Mouse (Mus musculus): ENCODE data around the gene Ptpn14. TPM values are rescaled to one million over a fixed set of nuclear protein-coding genes. Genes with fewer than 3 reads are reported as not detected.

Ptpn14 gene
- polyA plus RNA-seq, 1 experiment from 2014 or later, result 10.7 TPM

DNA sequence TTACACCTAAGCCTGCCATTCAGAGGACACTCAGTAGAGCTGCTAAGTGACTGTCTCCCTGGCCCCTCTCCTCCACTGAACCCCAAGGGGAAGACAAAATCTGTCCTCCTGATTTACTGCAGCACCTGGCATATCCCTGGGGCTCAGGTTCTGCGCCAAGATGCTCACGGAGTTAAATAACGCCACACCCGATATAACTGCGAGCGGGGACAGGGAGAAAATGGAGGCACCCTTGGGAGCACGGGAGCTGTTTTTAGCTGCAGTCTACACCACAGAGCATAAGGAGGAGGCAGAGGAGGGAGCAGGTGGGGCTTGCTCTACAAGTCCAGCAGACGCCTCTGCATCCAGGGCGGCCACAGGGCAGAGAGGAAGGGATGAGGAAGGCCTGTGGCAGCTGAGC, 174.3 kb downstream of the Ptpn14 start:
- H3K4me1 ChIP-seq, result no peaks in the 10 kb centered on the region; the same call in 1 of the 2 replicates
- H3K4me3 ChIP-seq (replicated peaks), result no peak overlapping the region
- 73% methylated on average over 9 of the region's 9 CpGs for WGBS
- no peak overlapping the region for H3K9ac ChIP-seq
- no peak overlapping the region for H3K27ac ChIP-seq (replicated peaks)
- no peaks in the 10 kb centered on the region for H3K9me3 ChIP-seq (replicated peaks)
- H3K27me3 ChIP-seq, result no peaks in the 10 kb centered on the region
- H3K4me2 ChIP-seq (replicated peaks), result no peak overlapping the region
- 0 out of 2 replicates have a peak, but pooled peaks have one; percentile 29 for ATAC-seq (ENCODE audit: insufficient number of reproducible peaks, low FRiP score, low TSS enrichment, low read depth)
- H3K36me3 ChIP-seq, result peaks cover 9% of the 10 kb centered on the region; the same call in 1 of the 2 replicates

DNA sequence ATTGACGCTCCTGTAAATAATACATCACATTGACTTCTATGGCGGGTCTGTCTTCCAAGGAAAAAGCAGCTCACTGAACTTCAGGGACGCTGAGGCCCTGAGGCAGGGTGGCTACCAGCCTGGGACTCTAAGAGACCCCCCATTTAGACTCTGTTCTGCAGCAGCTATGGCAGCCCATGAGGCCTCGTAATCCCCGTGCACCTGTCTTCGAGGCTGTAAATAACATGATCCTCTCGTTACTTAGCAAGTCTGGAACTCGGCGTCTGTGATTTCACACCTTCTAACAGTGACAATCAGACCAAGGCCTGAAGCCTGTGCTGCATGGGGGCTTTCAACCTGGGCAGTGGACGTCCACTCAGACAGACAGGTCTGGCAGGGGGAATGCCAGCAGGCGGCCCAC, 175.1 kb downstream of the Ptpn14 start:
- H3K36me3 ChIP-seq, result peaks cover 9% of the 10 kb centered on the region; the same call in 1 of the 2 replicates
- ATAC-seq (ENCODE audit: insufficient number of reproducible peaks, low FRiP score, low TSS enrichment, low read depth), result no peak
- H3K9me3 ChIP-seq (replicated peaks), result no peaks in the 10 kb centered on the region
- no peaks in the 10 kb centered on the region; the same call in 1 of the 2 replicates for H3K4me1 ChIP-seq
- H3K27me3 ChIP-seq, result no peaks in the 10 kb centered on the region
- H3K4me2 ChIP-seq (replicated peaks), result no peak overlapping the region
- no peak overlapping the region for H3K27ac ChIP-seq (replicated peaks)
- WGBS, result 83% methylated on average over 11 of the region's 11 CpGs
- H3K4me3 ChIP-seq (replicated peaks), result no peak overlapping the region
- H3K9ac ChIP-seq, result no peak overlapping the region

DNA sequence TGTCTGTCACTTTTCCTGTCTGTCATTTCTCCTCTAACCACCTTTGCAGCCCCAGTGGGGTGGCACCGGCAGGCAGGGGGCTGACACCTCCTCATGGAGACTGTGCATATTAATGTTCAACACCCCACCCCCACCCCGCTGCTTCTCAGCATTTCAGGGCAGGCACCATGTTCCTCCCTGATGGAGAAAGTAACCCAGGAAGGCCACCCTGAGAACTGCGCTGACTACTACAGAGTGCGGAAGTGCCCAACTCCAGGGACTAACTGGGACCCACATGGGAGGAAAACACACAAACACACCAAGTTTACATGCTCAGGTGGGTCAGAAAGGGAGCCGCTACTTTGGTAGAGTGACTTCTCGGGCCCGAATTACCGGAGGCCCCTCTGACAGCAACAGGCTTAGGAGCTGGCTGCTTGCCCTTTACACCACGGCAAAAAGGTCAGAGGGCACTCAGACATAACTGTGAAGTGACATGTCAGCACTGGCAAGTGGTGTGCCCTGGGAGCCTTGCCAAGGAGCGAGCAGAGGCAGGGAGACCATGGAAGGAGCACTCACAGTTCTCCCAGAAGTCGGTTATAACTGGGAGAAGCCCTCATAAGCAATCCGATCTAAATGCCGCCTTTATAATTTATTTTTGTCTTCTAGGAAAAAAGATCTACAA, 182.7 kb downstream of the Ptpn14 start:
- H3K27ac ChIP-seq (replicated peaks), result no peak overlapping the region
- no peaks in the 10 kb centered on the region for H3K36me3 ChIP-seq
- WGBS, result 64% methylated on average over 13 of the region's 13 CpGs
- no peak for ATAC-seq (ENCODE audit: insufficient number of reproducible peaks, low FRiP score, low TSS enrichment, low read depth)
- H3K4me2 ChIP-seq (replicated peaks), result no peak overlapping the region
- H3K4me1 ChIP-seq, result 0 out of 2 replicates have a peak, but pooled peaks cover 6% of the 10 kb centered on the region
- no peak overlapping the region for H3K4me3 ChIP-seq (replicated peaks)
- H3K27me3 ChIP-seq, result no peaks in the 10 kb centered on the region
- H3K9me3 ChIP-seq (replicated peaks), result no peaks in the 10 kb centered on the region
- no peak overlapping the region for H3K9ac ChIP-seq

DNA sequence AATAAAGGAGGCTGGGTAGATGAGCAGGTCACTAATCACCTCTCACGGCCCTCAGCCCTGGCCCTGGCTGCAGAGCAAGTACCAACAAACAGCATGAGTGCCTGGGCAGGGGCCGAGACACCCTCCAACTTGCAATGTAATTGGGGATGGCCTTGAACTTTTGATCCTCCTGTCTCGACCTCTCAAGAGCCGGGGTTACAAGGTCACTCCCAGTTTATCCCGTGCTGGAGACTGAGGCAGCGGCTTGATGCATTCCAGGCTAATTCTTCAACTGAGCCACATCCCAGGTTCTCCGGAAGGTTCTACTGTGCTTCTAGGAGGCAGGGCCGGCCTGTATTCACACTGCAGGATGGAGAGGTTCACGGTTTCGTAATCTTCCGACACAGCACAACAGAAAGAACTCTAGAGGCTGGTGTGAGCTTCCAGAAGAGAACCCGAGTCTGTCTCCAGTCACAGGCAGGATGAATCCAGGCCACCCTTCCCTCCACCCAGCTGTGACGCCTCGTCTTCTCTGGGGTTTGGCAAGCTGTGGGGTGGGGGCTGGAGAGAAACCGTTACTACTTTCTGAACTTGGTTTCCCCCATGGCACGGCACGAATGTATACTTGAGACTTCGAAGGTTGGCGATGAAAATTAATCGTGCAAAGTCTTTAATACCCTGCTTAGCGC, 185.2 kb downstream of the Ptpn14 start:
- no peaks in the 10 kb centered on the region for H3K36me3 ChIP-seq
- 81% methylated on average over 21 of the region's 21 CpGs for WGBS
- H3K4me2 ChIP-seq (replicated peaks), result no peak overlapping the region
- H3K27ac ChIP-seq (replicated peaks), result no peak overlapping the region
- H3K4me1 ChIP-seq, result 0 out of 2 replicates have a peak, but pooled peaks cover 6% of the 10 kb centered on the region
- ATAC-seq (ENCODE audit: insufficient number of reproducible peaks, low FRiP score, low TSS enrichment, low read depth), result no peak
- H3K27me3 ChIP-seq, result no peaks in the 10 kb centered on the region
- H3K9ac ChIP-seq, result no peak overlapping the region
- H3K4me3 ChIP-seq (replicated peaks), result no peak overlapping the region
- H3K9me3 ChIP-seq (replicated peaks), result no peaks in the 10 kb centered on the region

DNA sequence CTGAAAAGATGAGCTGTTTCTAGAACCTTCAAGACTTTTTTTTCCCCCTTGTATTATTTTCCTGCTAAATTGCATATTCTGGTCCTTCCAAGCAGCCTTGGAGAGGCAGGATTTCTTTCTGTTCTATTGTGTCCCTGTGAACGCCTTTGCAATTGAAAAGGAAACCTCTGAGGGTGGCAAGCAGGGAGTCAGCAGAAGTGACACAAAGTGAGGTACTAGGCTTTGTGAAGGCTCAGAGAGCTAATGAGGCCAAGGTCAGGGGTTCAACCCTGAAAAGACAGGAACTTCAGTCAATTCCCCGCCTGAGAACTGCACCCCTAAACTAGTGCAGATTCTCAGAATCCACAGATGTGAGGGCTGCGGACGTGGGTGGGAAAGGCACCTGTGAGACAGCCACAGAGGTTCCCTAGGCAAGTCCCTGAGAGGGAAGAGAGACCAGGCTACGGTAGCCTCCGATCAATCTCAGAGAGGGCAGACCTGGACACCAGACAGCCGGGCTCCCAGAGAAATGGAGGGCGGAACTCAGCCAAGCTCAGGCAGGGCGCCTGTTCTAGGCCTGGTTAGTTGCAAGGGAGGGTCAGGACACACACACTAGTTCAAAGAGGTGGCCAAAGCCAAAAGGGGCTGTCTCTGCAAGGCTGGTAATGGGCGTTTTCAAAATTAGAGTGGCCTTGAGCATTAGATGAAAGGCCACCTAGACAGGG, 188.5 kb downstream of the Ptpn14 start:
- no peak overlapping the region for H3K27ac ChIP-seq (replicated peaks)
- H3K4me1 ChIP-seq, result peaks cover 18% of the 10 kb centered on the region
- no peaks in the 10 kb centered on the region for H3K9me3 ChIP-seq (replicated peaks)
- no peak for ATAC-seq (ENCODE audit: insufficient number of reproducible peaks, low FRiP score, low TSS enrichment, low read depth)
- WGBS, result 62% methylated on average over 10 of the region's 10 CpGs
- no peak overlapping the region for H3K9ac ChIP-seq
- H3K4me3 ChIP-seq (replicated peaks), result no peak overlapping the region
- no peak overlapping the region for H3K4me2 ChIP-seq (replicated peaks)
- no peaks in the 10 kb centered on the region for H3K27me3 ChIP-seq
- H3K36me3 ChIP-seq, result no peaks in the 10 kb centered on the region

DNA sequence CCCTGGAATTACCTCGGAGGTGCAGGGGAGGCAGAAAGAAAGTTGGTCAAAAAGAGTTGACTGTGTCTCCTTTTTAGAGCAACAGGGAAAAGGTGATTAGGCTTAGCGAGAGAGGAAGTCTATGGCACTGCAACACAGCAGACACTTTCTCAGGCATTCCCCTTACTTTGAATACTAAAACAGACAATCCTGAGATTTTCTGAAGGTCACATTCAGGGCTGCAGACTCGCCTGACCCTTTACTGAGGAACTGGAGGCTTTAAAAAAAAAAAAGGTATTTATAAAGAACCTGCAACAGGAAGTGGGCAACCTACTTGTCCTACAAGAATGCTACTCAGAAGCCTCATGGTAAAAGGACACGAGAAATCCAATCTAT, 189.0 kb downstream of the Ptpn14 start:
- Histone ChIP-seq H3K36me3 (no peaks in the 10 kb centered on the region), H3K4me2 (replicated peaks) (no peak overlapping the region), H3K9me3 (replicated peaks) (no peaks in the 10 kb centered on the region), H3K27me3 (no peaks in the 10 kb centered on the region), H3K4me3 (replicated peaks) (no peak overlapping the region), H3K27ac (replicated peaks) (no peak overlapping the region), H3K4me1 (peaks cover 20% of the 10 kb centered on the region), H3K9ac (no peak overlapping the region)
- 46% methylated on average over 4 of the region's 4 CpGs for WGBS
- ATAC-seq (ENCODE audit: insufficient number of reproducible peaks, low FRiP score, low TSS enrichment, low read depth), result no peak

DNA sequence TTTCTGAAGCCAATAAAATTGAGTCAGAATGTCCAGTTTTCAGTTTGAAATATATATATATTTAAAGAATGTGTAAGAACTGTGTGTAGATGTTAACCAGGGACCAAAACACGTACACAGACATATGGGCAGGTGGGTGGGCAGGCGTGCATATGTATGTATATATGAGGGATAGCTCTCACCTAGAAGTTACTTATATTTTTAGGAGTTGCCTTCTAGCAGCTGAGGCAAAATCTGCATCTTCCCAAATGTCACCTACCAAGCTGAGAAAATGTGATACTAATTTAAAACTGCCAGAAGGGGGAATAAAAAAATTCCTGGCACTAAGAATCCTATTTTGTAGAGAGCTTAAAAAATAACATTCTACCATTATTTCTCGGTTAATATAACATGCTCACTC, 191.7 kb downstream of the Ptpn14 start:
- no peak for ATAC-seq (ENCODE audit: insufficient number of reproducible peaks, low FRiP score, low TSS enrichment, low read depth)
- 68% methylated on average over 3 of the region's 3 CpGs for WGBS
- Histone ChIP-seq H3K9ac (no peak overlapping the region), H3K9me3 (replicated peaks) (no peaks in the 10 kb centered on the region), H3K27me3 (no peaks in the 10 kb centered on the region), H3K4me3 (replicated peaks) (no peak overlapping the region), H3K4me2 (replicated peaks) (no peak overlapping the region), H3K36me3 (no peaks in the 10 kb centered on the region), H3K27ac (replicated peaks) (no peak overlapping the region), H3K4me1 (peaks cover 29% of the 10 kb centered on the region)

DNA sequence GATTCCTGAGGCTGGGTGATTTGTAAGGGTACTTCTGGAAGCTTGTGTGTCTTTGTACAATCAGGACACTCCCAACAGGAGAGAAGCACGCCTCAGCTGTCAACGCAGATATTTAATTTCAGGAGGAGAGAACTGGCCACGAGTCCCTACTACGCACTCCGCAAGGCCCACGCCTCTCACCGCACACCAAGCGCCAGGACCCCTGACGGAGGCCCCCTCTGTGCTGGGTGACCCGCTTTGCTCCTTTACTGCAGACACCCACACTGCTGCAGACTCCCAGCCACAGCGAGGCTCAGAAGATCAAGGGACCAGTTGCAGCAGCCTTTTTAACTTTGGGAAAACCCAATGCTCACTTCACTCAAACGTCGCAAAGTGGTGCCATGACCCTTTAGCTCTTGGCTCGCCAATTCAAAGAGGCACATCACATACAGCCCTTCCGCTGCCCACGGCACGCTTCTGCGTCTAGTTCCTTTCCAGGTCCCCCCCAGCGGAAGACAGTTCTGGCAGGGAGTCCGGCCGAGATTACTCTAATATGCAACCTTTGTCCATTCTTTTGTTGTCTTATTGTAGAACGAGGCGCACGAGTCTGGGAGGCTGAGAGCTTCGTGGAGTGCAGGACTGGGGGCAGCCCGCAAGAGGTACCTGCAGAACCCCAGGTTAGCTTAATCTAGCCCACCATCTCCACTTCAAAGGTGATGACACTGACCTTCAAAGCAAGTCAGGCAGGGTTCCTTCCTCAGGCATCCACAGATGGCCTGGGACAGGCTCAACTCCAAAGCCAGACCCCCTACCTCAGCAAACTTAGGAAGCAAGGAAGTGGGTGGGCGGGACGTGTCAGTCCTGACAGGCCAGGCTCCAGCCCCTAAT, 192.9 kb downstream of the Ptpn14 start:
- 47% methylated on average over 28 of the region's 28 CpGs for WGBS
- Histone ChIP-seq H3K27me3 (no peaks in the 10 kb centered on the region), H3K27ac (replicated peaks) (no peak overlapping the region), H3K9me3 (replicated peaks) (no peaks in the 10 kb centered on the region), H3K9ac (no peak overlapping the region), H3K4me1 (peaks cover 29% of the 10 kb centered on the region), H3K4me2 (replicated peaks) (peak overlapping the region; percentile 91), H3K36me3 (no peaks in the 10 kb centered on the region), H3K4me3 (replicated peaks) (peak overlapping the region; percentile 76)
- 0 out of 2 replicates have a peak, but pooled peaks have one; percentile 22 for ATAC-seq (ENCODE audit: insufficient number of reproducible peaks, low FRiP score, low TSS enrichment, low read depth)

DNA sequence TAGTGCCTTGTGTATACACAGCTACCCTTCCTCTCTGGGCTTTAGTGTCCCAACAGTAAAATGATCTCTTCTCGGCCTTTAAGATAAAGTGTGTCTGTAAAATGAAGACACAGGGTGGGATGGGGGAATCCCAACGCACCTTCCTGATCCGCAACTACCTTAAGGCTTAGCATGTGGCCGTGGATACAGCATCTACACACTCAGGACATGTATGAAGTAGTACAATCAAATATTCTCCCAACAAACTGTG, 193.4 kb downstream of the Ptpn14 start:
- no peak overlapping the region for H3K27ac ChIP-seq (replicated peaks)

DNA sequence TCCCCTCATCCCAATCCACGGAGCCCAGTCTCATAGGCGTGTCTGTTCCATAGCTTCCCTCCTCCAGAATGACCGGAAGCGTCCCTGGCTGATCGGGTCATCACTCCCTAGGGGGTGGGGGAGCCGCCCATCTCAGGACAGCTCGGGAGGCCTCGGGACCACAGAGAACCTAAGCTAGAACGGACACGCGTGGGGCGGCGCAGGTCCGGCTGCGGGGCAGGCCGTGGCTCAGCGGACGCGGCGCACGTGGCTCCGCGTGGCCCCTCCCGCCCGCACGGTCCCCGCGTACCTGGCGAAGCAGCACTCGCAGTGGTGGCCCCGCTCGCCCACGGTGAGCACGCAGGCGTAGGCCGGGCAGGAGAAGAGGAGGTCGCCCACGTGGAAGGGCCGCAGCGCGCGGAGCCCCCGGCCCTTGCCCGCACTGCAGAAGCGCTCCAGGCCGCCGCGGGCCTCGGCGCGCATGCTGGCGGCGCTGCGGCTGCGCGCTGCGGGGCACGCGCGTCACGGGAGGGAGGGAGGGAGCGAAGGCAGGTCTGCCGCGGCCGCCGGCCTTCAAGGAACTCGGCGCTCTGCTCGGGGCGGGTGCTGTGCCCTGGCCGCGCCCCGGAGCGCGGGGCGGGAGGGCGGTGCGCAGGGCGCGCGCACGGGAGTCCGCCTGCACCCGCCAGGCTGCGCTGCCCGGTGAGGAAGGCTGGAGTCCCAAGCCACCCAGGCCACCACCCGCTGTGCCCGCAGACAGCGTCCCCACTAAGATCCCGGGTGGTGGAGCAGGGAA, 193.9 kb downstream of the Ptpn14 start, which contains the start of gene Smyd2:
Smyd2 (minus strand) TSS at position 546 of the 775 bp plus-strand sequence.
- ATAC-seq (ENCODE audit: insufficient number of reproducible peaks, low FRiP score, low TSS enrichment, low read depth), result peak; percentile 89
- Histone ChIP-seq H3K27me3 (no peaks in the 10 kb centered on the region), H3K36me3 (no peaks in the 10 kb centered on the region), H3K4me2 (replicated peaks) (peak within 1 kb of the TSS; percentile 91), H3K9me3 (replicated peaks) (no peaks in the 10 kb centered on the region), H3K4me1 (peaks cover 29% of the 10 kb centered on the region), H3K27ac (replicated peaks) (peak within 1 kb of the TSS; percentile 73), H3K9ac (peak within 1 kb of the TSS; percentile 80), H3K4me3 (replicated peaks) (peak within 1 kb of the TSS; percentile 76)
- WGBS, result under 1% methylated on average over 79 of the region's 90 CpGs

More for the DNA sequence above, 193.4 kb downstream of the Ptpn14 start:
- Histone ChIP-seq H3K9me3 (replicated peaks) (no peaks in the 10 kb centered on the region), H3K36me3 (no peaks in the 10 kb centered on the region), H3K27me3 (no peaks in the 10 kb centered on the region), H3K4me2 (replicated peaks) (peak overlapping the region; percentile 91), H3K9ac (peak overlapping the region; percentile 80), H3K4me1 (peaks cover 29% of the 10 kb centered on the region), H3K4me3 (replicated peaks) (peak overlapping the region; percentile 76)
- 3% methylated on average over 4 of the region's 4 CpGs for WGBS
- 0 out of 2 replicates have a peak, but pooled peaks have one; percentile 0 for ATAC-seq (ENCODE audit: insufficient number of reproducible peaks, low FRiP score, low TSS enrichment, low read depth)

Measured in embryonic facial prominence, embryonic 15.5 days (tissue).